Mouse (Mus musculus): Measurements from ENCODE around the gene Cap2.

- TF ChIP-seq POLR2A (IDR thresholded peaks at IDR 0.05; ENCODE audit: insufficient read depth, low read depth, low read length) (no peak), CTCF (IDR thresholded peaks at IDR 0.05) (no peak), EP300 (IDR thresholded peaks at IDR 0.05; ENCODE audit: insufficient read depth, low read depth, low read length) (no peak)
Observed at GRCm38 (mm10) chr13:46548600-46549179, 47.0 kb downstream of the Cap2 start.

Data from heart, adult 2 months (tissue).